Mouse (Mus musculus) liver, adult 2 months (tissue): ENCODE data around the gene Gm12789. TPM values are rescaled to one million over a fixed set of nuclear protein-coding genes. Genes with fewer than 3 reads are reported as not detected.
"Not testable (repeated sequence)": the region's sequence is repeated elsewhere in the genome, so short reads cannot be mapped to it uniquely, and the experiment has no call there.

Experiments
- DNase-seq: peaks from one replicate; pipeline ENCODE4 v3.0.0-alpha.2; 2011; ENCODE audit warnings: low read depth, low spot score; ENCODE audit errors: extremely low read depth
- H3K27ac ChIP-seq: fragments of 200-500 bp; replicated peaks from 2 replicates; pipeline ENCODE4 v1.5.1; 2012; ENCODE audit warnings: low read depth, mild to moderate bottlenecking, control low read depth, inconsistent platforms, low read length; ENCODE audit not compliant: insufficient read depth
- H3K27me3 ChIP-seq: fragments of 200-500 bp; 2 replicates; pipeline ENCODE4 v1.6.1; 2012; ENCODE audit warnings: mild to moderate bottlenecking, moderate library complexity, low read length, inconsistent platforms; ENCODE audit not compliant: control insufficient read depth, insufficient read depth
- H3K36me3 ChIP-seq: fragments of 200-500 bp; 2 replicates; pipeline ENCODE4 v1.6.1; 2012; ENCODE audit warnings: low read length, inconsistent platforms; ENCODE audit not compliant: control insufficient read depth, insufficient read depth
- H3K4me1 ChIP-seq: fragments of 200-500 bp; 2 replicates; pipeline ENCODE4 v1.6.1; 2011; ENCODE audit warnings: low read length; ENCODE audit not compliant: control insufficient read depth, insufficient read depth
- H3K4me3 ChIP-seq: fragments of 200-500 bp; 2 replicates; pipeline ENCODE4 v1.5.1; 2011; ENCODE audit warnings: low read depth, mild to moderate bottlenecking, control low read depth, low read length, moderate library complexity; ENCODE audit not compliant: insufficient read depth
- H3K79me2 ChIP-seq: fragments of 200-500 bp; 2 replicates; pipeline ENCODE4 v1.6.1; 2012; ENCODE audit warnings: inconsistent platforms, mild to moderate bottlenecking, low read length, moderate library complexity; ENCODE audit not compliant: control insufficient read depth, insufficient read depth
- H3K9ac ChIP-seq: fragments of 200-500 bp; 2 replicates; pipeline ENCODE4 v1.6.1; 2012; ENCODE audit warnings: low read depth, mild to moderate bottlenecking, control low read depth, inconsistent platforms, low read length
- CTCF ChIP-seq: fragments of 200-500 bp; IDR thresholded peaks from 2 replicates; pipeline ENCODE4 v1.5.1; 2011; ENCODE audit warnings: low read depth, low read length, control low read depth
- POLR2A ChIP-seq: fragments of 200-500 bp; IDR thresholded peaks from 2 replicates; pipeline ENCODE4 v1.6.1; 2011; ENCODE audit warnings: low read length, control low read depth; ENCODE audit not compliant: insufficient read depth; ENCODE audit errors: extremely low read depth
- WGBS: fragments of 180-500 bp; shearing (Covaris S2); methylation state at CpG from one replicate; pipeline ENCODE4 v1.1.7; 2018; 5-methylcytosine and 5-hydroxymethylcytosine counted together
- polyA plus RNA-seq: library from polyadenylated mRNA; depleted of rRNA; stranded (reverse); fragments of >200 nt; gene quantifications from 2 replicates; pipeline ENCODE4 v1.2.3, GENCODE M21; 2012; rRNA removed
- total RNA-seq: library from RNA; depleted of rRNA; stranded (reverse); fragments of >200 nt; gene quantifications from 2 replicates; pipeline ENCODE4 v1.2.3, GENCODE M21; 2014; rRNA removed

The Gm12789 gene
- total RNA-seq: not detected in 2 replicates
- not detected in 2 replicates for polyA plus RNA-seq

DNA sequence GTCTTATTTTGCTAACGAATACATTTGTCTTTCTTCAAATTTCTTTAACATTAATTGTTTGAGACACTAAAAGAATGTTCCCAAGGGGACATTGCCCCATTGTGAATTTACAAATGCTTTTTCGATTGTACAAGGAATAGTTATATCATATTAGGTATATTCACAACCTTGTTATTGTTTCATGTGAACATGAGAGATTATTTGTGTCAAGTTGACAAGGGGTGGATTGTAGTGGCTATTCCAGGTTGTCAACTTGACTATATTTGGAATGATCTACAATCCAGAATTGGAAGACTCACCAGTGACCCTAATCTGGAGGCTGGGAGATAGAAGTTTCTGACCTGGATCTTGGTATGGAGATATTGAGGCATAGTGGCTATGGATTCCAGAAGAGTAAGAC is at the start of gene Gm12789:
Gm12789 (plus strand) TSS at position 301 of the 400 bp plus-strand sequence.
- not testable (repeated sequence) for DNase-seq, H3K4me1 ChIP-seq, H3K36me3 ChIP-seq, H3K4me3 ChIP-seq, H3K27ac ChIP-seq, H3K79me2 ChIP-seq, H3K27me3 ChIP-seq, H3K9ac ChIP-seq
- WGBS: 86% methylated on average over 2 of the region's 2 CpGs

DNA sequence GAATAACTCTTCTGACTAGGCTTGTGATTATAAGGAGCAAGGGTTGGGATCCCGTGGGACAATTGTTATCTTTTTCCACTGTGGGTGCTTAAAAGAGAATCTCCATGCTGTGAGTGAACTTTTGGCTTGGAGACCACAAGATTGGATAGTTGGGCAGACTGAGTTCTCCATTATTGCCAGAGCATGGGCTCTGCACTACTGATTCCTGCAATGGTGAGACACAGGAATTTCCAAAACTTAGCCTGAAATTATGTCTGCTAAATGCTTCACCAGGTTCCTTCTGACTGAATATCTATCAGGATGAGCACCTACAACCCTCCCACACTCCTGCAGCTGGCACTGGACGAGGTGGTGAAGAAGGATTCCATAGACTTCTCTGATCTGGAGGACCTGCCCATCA is 46.3 kb upstream of the Gm12789 start, which contains the start of gene Gm12794:
Gm12794 (plus strand) TSS at position 301 of the 400 bp plus-strand sequence.
- not testable (repeated sequence) for H3K79me2 ChIP-seq, H3K9ac ChIP-seq, H3K27ac ChIP-seq, DNase-seq, H3K27me3 ChIP-seq, H3K4me1 ChIP-seq, H3K4me3 ChIP-seq, H3K36me3 ChIP-seq
- 81% methylated on average over 2 of the region's 2 CpGs for WGBS

- DNase-seq, H3K9ac ChIP-seq, H3K4me1 ChIP-seq, H3K27ac ChIP-seq, H3K79me2 ChIP-seq, H3K27me3 ChIP-seq, H3K4me3 ChIP-seq, H3K36me3 ChIP-seq: not testable (repeated sequence)
- WGBS: 59% methylated on average over 1 of the region's 5 CpGs
These were observed 5.5 kb upstream of the Gm12789 start, which contains the start of gene Gm12790 for GRCm38 (mm10) chr4:101980949-101981348. TSS of gene Gm12790 (minus strand) at chr4:101981049.

- no peaks in the 10 kb centered on the region for H3K36me3 ChIP-seq
- H3K4me3 ChIP-seq: no peak overlapping the region
- TF ChIP-seq POLR2A: no peak
- TF ChIP-seq CTCF: no peak
- DNase-seq: no peak
- H3K9ac ChIP-seq: no peak overlapping the region
- no peak overlapping the region for H3K27ac ChIP-seq
- WGBS: 86% methylated on average over 5 of the region's 5 CpGs
- no peaks in the 10 kb centered on the region for H3K4me1 ChIP-seq
- no peaks in the 10 kb centered on the region for H3K27me3 ChIP-seq
- no peaks in the 10 kb centered on the region for H3K79me2 ChIP-seq
These were observed 748 bp upstream of the Gm12789 start for GRCm38 (mm10) chr4:101985678-101986077.

DNA sequence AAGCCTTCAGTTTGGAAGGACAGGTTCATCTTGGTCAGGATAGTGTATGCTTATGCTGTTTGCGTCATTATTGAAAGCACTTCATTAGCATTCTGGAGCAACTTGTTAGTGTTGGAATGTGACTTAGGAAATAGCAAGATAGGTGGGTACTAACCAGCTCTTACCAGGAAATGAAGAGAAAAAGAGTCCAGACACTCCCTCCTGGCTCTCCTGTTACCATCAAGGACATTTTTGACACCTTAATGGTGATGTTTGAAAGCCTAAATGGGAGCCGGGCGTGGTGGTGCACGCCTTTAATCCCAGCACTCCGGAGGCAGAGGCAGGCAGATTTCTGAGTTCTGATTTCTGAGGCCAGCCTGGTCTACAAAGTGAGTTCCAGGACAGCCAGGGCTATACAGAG is 11.0 kb downstream of the Gm12789 start:
- Histone ChIP-seq H3K27me3 (no peaks in the 10 kb centered on the region), H3K79me2 (no peaks in the 10 kb centered on the region), H3K4me3 (no peak overlapping the region), H3K27ac (no peak overlapping the region), H3K36me3 (no peaks in the 10 kb centered on the region), H3K9ac (no peak overlapping the region), H3K4me1 (no peaks in the 10 kb centered on the region)
- no peak for DNase-seq
- WGBS: 91% methylated on average over 5 of the region's 5 CpGs
- TF ChIP-seq POLR2A: no peak
- TF ChIP-seq CTCF: no peak

GRCm38 (mm10) chr4:101998267-101998922 is 12.0 kb downstream of the Gm12789 start:
- peak; percentile 70 for TF ChIP-seq CTCF
- TF ChIP-seq POLR2A: no peak
- Histone ChIP-seq H3K27me3 (no peaks in the 10 kb centered on the region), H3K79me2 (no peaks in the 10 kb centered on the region), H3K4me3 (no peak overlapping the region), H3K27ac (no peak overlapping the region), H3K9ac (no peak overlapping the region), H3K4me1 (no peaks in the 10 kb centered on the region), H3K36me3 (no peaks in the 10 kb centered on the region)
- DNase-seq: peak; percentile 39
- 28% methylated on average over 15 of the region's 15 CpGs for WGBS
